Mouse (Mus musculus): ENCODE measurements at regions not wholly inside any gene's neighbourhood (a gene's known extent, or its start where the extent isn't known, plus 50 kb on each side); places are given as distances from the start of the nearest gene placed in this dataset.
"Not testable (repeated sequence)": the region's sequence is repeated elsewhere in the genome, so short reads cannot be mapped to it uniquely, and the experiment has no call there.

DNA sequence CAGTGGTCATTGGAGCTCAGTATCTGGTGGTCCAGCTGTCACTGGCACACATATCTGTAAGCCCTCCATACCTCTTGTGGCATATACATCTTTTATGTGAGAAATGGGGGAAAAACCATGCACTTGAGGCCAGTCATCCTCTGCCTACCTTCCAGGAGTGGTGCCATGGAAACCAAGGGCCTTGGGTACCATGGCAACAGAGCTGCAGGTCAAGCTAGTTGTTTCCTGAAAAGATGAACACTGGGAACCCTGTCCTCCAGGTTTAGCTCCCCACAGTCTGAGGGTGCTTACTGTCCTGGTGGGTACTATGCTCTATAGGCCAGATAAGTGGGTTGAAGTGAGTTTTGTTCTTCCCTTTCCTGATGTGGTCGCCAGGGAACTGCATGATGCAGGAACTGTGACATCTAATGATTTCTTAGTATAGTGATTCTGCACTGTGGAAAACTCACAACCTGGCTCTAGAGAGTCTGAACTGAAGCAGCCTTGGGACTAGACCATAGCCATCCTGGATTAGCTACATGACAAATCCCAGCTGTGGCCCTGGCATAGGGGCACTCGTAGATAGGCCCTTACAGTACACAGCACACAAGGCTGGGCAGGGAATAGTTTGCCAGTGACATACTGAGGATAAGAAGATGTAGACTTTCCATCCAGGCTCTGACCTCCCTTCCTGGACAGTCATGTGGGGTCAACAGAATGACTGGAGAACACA, 308.7 kb upstream of the Shh start:
- no peak for DNase-seq (ENCODE audit: low spot score in 2 of 2)

DNA sequence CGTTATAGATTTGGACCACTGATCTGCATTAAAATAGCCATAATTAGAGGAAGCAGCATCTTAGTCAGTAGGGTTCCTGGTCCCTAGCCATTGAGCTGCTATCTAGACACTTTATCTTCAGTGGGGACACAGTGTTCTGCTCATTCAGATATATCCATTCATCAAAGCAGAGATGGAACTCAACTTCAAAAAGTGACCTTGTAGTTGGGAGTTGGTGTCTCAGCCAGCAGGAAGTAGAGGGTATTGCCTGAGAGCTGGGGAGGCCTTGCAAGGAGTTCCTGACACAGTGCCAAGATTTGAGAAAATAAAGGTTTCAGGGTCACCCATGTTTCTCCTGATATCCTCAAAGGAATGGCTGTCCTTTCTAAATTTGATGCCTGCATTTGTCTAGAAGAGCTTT, 304.7 kb upstream of the Shh start:
- no peak for DNase-seq (ENCODE audit: low spot score in 2 of 2)

GRCm38 (mm10) chr5:28756171-28756948, 289.3 kb upstream of the Shh start:
- DNase-seq (ENCODE audit: low spot score in 2 of 2), result peak; percentile 2 to 9

DNA sequence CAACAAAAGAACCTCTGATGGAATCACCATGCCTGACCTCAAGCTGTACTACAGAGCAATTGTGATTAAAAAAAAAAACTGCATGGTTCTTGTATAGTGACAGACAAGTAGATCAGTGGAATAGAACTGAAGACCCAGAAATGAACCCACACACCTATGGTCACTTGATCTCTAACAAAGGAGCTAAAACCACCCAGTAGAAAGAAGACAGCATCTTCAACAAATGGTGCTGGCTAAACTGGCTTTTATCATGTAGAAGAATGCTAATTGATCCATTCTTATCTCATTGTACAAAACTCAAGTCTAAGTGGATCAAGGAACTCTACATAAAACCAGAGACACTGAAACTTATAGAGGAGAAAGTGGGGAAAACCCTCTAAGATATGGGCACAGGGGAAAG, 284.8 kb upstream of the Shh start:
- DNase-seq (ENCODE audit: low spot score in 2 of 2), result not testable (repeated sequence)

GRCm38 (mm10) chr5:28734768-28735167, 267.7 kb upstream of the Shh start:
- peak in 1 of 2 experiments; percentile 4 for DNase-seq (ENCODE audit: low spot score in 2 of 2)

DNA sequence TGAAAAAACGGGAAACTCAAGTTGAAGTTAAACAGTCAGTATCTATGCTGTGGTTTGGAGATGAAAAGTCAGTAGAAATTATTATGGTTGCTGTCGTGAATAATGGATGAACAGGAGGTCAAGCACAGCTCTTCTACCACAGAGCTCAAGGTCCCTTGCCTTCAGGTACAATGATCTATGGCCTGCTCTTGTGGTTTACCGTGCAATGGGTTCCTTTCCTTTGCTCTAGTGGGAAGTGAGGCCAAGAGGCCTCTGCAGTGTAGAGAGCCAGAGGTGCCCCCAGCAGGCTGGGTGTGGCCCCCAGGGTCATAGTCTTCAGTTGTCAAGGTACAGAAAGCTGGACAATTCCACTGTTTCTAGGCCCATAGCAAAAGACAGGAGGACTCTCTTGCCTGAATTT, 255.0 kb upstream of the Shh start:
- DNase-seq (ENCODE audit: low spot score in 2 of 2), result no peak

- DNase-seq (ENCODE audit: low spot score in 2 of 2), result no peak
Measured at GRCm38 (mm10) chr5:28714978-28715377, 247.9 kb upstream of the Shh start.

- DNase-seq (ENCODE audit: low spot score in 2 of 2), result no peak
Measured at GRCm38 (mm10) chr5:28710517-28710916, 243.5 kb upstream of the Shh start.

DNA sequence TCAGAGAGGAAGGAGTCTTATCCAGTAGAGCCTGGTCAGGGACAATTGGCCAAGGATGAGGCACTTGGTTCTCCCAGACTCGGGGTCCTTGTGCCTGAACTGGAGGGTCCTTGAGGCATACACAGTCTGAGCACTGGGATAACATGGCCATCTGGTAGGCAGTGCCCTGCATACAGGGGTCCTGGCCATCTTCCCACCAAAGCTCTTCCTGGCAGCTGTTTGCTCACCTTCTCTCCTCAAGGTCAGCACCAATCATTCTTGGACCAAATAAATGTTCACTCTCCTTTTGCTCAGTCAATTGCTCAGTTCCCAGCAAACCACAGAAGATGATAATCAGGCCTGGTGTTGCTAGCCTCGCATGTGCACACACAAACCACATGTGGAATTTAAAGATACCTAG, 242.6 kb upstream of the Shh start:
- no peak for DNase-seq (ENCODE audit: low spot score in 2 of 2)

DNA sequence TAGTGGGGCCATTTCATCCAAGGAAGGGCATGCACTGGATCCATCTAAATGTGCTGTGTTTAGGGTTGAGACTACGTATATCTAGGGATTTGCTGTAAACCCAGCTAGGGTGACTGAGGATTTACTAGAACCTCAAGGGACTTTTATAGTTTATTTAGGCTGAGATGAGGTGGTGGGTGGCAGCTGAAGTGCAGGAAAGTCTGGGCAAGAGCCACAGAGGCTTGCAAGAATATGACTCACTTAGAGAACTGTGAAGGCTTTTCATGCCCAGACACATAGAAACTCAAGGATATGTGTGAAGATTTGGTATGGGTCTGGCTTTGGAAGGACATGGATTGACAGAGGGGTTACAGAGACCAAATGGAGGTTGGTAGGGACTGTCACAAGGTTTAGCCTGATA, 237.3 kb upstream of the Shh start:
- DNase-seq (ENCODE audit: low spot score in 2 of 2), result no peak

DNA sequence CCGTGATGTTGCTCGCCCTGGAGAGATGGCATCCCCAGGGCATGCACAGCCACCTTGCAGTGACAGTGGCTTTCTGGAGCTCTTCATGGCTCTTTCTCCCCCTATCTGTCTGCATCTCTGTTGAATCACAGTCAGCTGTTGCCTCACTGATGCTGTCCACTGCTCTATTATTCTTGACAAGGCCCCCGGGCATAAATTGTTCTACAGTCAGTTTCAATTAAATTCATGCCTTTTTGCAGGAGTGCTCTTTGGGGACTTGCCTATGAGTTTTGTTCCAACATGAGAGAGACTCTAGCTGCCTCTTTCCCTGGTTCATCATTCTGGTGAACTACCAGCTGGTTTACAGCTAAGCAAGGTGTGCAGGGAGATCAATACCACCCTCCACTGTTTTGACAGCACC, 229.9 kb upstream of the Shh start:
- DNase-seq (ENCODE audit: low spot score in 2 of 2), result no peak

DNA sequence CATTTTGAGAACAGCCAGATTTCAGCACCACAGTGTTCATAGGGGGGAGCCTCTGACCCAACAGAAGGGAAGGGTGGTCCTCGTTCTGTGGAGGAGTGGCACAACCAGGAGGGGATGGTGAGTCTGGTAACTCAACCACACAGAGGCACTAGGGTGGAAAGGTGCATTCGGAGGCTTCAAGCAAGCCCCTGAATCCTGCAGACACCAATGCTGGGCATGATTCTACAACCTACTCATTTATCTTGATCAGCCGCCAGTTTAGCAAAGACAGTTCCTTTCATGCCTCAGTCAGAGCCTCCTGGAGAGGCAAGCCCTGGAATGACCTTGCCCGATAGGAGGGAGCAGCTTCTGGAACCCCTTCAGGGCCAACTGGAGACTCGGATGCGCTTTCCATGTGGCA, 223.1 kb upstream of the Shh start:
- DNase-seq (ENCODE audit: low spot score in 2 of 2), result no peak

- no peak for DNase-seq (ENCODE audit: low spot score in 2 of 2)
Measured at GRCm38 (mm10) chr5:28689651-28690050, 222.6 kb upstream of the Shh start.

DNA sequence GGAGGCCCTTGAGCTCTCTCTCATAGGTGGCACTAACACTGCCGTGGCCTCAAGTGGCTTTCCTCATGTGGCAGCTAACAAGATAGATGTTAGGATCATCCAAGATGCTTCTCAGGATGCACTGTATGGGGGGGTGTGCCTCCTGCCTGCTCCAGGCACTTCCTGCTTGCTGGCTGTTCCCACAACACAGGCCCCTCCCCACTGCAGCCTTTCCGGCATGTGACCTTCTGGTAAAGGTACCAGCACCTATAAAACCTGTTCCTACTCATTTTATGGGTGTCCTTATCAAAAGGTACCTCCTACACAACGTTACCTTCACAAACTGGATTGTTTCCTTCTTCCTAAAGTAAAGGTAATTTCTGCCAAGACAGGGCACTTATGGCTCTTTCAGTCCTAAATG, 222.1 kb upstream of the Shh start:
- DNase-seq (ENCODE audit: low spot score in 2 of 2), result no peak

DNA sequence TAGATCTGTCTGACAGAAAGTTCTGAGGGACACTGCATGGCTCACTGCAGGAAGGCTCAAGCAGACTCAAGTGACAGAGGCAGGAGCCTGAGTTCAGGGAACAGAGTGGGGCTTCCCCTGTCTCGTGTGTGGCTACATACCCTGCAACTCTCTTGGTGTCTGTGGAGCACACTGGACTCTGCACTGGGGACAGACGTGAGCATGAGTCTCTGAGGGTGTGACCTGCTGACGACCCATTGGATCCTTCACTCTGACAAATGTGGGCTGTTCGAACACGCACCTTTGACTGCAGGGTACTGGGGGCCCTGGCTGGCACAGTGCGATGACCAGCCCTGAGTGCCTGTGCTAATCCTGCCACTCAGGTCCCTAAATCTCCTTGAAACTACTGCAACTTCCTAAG, 215.8 kb upstream of the Shh start:
- no peak for DNase-seq (ENCODE audit: low spot score in 2 of 2)

DNA sequence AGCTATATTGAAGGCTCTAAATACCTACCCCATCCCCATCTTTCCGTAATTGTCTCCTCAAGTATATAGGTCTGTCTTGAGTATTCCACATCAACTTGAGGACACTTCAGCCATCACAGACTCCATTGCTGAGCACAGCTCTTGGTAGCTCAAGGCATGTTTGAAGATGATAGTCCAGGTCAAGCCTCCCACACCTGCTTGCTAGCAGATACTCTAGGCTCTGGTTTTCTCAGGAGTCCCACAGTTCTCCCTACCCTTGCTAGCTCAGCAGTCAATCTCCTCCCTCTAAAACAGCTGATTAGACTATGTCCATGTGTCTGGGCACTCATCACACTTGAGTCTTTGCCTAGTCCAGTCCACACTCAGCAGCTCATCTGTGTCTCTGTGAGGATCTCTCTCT, 213.3 kb upstream of the Shh start:
- no peak for DNase-seq (ENCODE audit: low spot score in 2 of 2)

DNA sequence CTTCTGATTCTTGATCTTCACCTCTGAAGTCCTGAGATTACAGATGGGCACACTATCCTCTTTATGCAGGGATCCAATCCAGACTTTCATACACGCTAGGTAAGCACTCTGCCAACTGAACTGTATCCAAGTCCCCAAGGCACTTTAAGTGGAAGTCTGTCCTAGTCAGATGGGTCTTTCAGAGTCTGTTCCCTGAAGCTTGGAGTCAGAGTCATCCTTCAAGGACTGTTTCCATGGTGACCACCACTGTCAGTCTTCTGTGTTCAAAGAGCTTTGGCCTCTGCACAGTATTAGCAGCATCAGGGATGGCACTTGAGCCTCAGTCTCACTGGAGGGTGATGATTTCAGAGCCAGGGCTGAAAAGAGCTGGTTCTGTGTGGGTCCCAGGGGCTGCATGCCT, 212.7 kb upstream of the Shh start:
- DNase-seq (ENCODE audit: low spot score in 2 of 2), result peak; percentile 9 to 11

DNA sequence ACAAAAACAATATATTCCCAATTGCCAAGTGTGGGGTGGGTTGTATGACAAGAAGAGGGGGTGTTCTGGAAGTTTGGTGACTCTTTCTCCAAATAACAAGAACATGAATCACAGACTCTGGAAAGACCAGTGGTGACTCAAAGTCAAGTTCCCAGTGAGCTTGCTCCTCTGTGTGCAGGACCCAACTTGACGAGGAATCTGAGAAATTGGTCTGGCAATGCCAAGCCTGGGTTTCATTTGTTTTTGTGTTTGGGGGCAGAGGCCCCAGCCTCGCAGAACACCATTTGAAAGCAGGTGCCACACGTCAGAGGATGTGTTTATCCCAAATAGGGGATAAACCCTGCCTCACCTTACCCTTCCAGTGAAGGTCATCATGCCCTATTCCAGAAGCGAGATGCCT, 163.1 kb upstream of the Shh start:
- DNase-seq (ENCODE audit: low spot score in 2 of 2), result no peak

DNA sequence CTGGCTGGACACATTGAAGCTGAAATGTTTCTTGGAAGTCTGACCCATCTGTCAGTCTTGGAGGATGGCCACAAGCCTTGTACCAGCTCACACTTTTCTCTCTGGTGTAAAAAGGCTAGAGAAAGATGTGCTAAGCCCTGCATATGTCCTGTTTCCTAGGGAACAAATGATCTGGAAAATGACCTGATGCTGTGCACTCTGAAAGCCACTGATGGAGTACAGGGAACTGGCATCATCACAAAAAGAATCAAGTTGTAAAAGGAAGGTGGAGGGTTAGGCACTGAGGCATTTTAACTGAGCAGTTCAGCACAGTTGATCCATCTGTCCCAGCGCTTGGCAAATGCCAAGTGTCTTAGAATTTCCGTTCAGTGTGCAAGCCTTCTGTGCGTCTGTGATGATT, 144.8 kb upstream of the Shh start:
- peak; percentile 13 to 14 for DNase-seq (ENCODE audit: low spot score in 2 of 2)

GRCm38 (mm10) chr5:28596537-28597314, 129.7 kb upstream of the Shh start:
- DNase-seq (ENCODE audit: low spot score in 2 of 2), result no peak

GRCm38 (mm10) chr5:28571347-28571998, 104.4 kb upstream of the Shh start:
- no peak for DNase-seq (ENCODE audit: low spot score in 2 of 2)

DNA sequence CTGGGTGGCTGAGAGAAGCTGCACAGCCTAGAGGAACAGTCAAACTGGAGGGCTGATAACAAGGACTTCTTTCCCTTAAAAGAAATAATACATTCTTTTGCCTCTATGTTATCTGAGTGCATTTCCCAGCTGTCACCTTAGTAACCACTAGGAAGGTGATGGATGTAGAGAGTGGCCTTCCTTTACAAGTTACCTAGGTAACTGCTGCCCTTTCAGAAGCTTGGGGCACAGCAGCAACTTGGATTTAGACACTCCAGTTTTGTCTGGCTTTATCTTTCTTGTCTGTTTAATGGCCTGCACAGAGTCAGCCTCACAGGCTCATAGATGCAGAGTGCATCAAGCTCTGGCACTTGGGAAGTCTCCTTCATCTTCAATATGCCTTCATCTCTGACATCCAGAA, 101.4 kb upstream of the Shh start:
- DNase-seq (ENCODE audit: low spot score in 2 of 2), result no peak

All from layer of hippocampus, adult 18-20 months (tissue).